Mouse (Mus musculus) left cerebral cortex, postnatal 36 days (tissue): ENCODE results near the gene Man1c1. TPM values are rescaled to one million over a fixed set of nuclear protein-coding genes. Genes with fewer than 3 reads are reported as not detected.

Source experiments
- DNase-seq, 2 experiments: peaks; one replicate each; pipeline ENCODE4 v3.0.0; 2021 to 2022; ENCODE audit warnings: low spot score in 2 of 2, mixed read lengths in 1 of 2
- intact Hi-C: fragments of 180-260 bp; cut with DNase I; formaldehyde crosslinking; loops from one replicate; pipeline ENCODE4 v1.15.1; 2025
- total RNA-seq, 2 experiments: library from RNA; stranded (reverse); gene quantifications; 2 replicates each; pipeline ENCODE4 v1.2.3; 2021

The Man1c1 gene
- total RNA-seq, 2 experiments from 2014 or later = 37.8 to 42.0 TPM

DNA sequence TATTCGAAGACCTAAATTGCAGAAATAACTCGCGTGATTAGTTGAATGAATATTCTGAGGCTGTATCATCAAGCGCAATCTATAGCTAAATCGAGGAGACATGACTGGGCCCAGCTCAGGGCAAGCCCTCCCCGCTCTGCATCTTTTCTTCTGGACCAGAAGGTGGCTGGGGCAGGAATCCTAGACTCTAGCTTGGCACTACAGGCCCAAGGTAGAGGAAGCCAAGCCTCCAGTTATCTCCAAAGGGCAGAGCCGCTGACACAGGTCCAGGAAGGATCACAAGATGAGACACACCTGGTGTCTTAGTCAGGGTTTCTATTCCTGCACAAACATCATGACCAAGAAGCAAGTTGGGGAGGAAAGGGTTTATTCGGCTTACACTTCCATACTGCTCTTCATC, 83.8 kb downstream of the Man1c1 start:
- DNase-seq = no peak
- intact Hi-C loops = no loop called here

- intact Hi-C loops = no loop called here
These were observed 84.6 kb downstream of the Man1c1 start for GRCm38 (mm10) chr4:134619489-134619870.

GRCm38 (mm10) chr4:134618810-134619488, 85.1 kb downstream of the Man1c1 start:
- no peak for DNase-seq
- intact Hi-C loops = no loop called here

More at GRCm38 (mm10) chr4:134619489-134619870, 84.6 kb downstream of the Man1c1 start:
- no peak for DNase-seq

DNA sequence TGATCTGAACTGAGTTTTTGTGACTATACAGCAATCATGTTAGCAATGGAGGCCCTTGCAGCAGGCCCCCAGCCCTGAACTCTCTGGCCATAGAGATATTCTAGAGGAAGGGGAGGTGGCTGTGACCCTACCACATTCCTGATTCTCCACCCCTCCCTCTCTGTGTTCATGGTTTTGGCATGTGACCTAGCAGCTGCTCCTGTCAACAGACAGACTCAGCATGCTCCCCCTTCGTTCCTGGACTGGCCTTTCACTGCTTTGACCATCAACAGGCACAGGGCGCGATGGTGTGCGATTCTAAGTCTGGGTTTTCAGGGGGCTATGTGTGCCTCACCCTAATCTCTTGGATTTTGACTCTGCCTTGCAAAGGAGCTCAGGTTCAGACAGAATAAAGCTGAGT, 86.3 kb downstream of the Man1c1 start:
- DNase-seq = no peak
- intact Hi-C loops = no loop called here

DNA sequence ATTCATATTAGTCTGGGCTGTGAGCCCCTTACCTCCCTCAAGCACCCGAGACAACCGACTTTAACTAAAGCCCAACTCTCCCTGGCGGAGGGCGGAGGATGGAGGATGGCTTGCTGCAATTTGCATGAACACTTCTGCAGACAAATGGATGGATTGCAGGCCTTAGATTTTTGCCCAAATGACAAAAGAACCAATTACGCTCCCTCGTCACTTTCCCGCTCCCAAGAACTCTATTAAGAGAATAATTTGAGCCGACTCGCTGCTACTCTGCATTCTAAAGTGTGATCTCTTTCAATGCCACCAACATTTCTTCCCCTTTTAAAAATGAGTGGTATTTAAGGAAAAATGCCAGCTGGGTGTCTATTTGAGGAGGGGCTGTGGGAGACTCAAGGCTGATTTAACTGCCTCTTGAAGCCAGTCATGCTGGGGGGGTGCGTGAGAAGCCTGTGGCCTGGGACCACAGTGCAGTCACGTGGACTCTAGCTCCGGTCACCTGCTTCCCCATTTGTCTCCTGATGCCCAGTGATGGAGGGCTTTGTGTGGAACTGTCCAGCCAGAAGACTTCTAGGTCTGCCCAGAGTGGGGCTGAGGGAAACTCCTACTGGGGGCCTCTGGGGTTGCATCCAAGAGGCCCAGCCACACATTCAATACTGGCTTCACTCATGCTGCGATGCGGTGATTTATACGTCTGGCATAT, 88.0 kb downstream of the Man1c1 start:
- no peak for DNase-seq
- intact Hi-C loops = no loop called here

- intact Hi-C loops = no loop called here
- DNase-seq = no peak
These were observed 91.9 kb downstream of the Man1c1 start for GRCm38 (mm10) chr4:134612070-134612667.

DNA sequence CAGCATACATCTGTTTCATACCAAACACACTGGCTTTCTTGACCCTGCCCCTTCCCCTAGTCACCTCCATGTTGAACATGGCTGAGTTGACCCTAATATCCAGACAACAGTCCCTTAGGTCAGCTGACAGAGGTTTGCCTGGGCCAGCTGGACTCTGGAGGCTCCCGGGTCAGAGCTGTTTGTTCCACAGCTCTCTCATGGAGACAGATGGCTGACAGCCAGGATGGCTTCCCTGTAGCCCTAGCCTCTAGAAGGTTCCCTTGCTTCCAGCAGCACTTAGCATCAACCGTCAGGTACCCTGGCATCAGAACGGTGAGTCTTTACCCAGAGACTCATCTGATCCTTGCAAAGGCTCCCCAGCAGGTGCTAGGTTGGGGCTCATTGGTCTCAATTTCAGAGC, 93.5 kb downstream of the Man1c1 start:
- no peak for DNase-seq
- intact Hi-C loops = no loop called here

- intact Hi-C loops = loop anchor here (10.0 kb wide), 1 partner anchor 1183 kb away; no protein-coding TSS in a partner anchor
- DNase-seq = no peak
These were observed 96.4 kb downstream of the Man1c1 start for GRCm38 (mm10) chr4:134607679-134608078.

GRCm38 (mm10) chr4:134606054-134606453, 98.0 kb downstream of the Man1c1 start:
- intact Hi-C loops = loop anchor here (10.0 kb wide), 1 partner anchor 1181 kb away; no protein-coding TSS in a partner anchor
- DNase-seq = no peak

- intact Hi-C loops = loop anchor here (10.0 kb wide), 1 partner anchor 1180 kb away; no protein-coding TSS in a partner anchor
- DNase-seq = no peak
These were observed 99.6 kb downstream of the Man1c1 start for GRCm38 (mm10) chr4:134604472-134604871.

GRCm38 (mm10) chr4:134603553-134603952, 100.5 kb downstream of the Man1c1 start:
- intact Hi-C loops = loop anchor here (10.0 kb wide), 1 partner anchor 1179 kb away; no protein-coding TSS in a partner anchor

GRCm38 (mm10) chr4:134602610-134603009, 101.5 kb downstream of the Man1c1 start:
- no peak for DNase-seq
- intact Hi-C loops = loop anchor here (10.0 kb wide), 1 partner anchor 1178 kb away; no protein-coding TSS in a partner anchor

More at GRCm38 (mm10) chr4:134603553-134603952, 100.5 kb downstream of the Man1c1 start:
- no peak for DNase-seq

- no peak for DNase-seq
- intact Hi-C loops = loop anchor here (10.0 kb wide), 1 partner anchor 1177 kb away; no protein-coding TSS in a partner anchor
These were observed 102.1 kb downstream of the Man1c1 start for GRCm38 (mm10) chr4:134601981-134602380.

DNA sequence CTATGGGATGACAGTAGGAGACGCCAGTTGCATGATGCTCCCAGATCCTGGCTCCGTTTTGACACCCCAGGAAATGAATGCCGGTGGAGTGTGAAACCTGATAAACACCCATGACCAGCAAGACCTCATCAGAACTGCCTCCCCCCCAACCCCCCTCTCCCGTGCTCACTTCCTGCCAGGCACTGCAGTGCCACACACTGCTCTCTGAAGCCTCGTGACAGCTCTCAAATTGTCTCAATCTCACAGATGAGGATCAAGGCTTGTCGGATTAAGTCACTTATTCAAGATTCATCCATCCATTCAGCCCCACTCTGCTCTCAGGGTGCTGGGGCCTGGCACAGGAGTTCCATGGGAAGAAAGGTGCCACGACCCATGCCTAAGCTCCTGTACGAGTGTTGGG, 102.7 kb downstream of the Man1c1 start:
- intact Hi-C loops = loop anchor here (10.0 kb wide), 1 partner anchor 1177 kb away; no protein-coding TSS in a partner anchor
- no peak for DNase-seq

GRCm38 (mm10) chr4:134600777-134601176, 103.3 kb downstream of the Man1c1 start:
- no peak for DNase-seq
- intact Hi-C loops = loop anchor here (10.0 kb wide), 1 partner anchor 1176 kb away; no protein-coding TSS in a partner anchor

GRCm38 (mm10) chr4:134600060-134600459, 104.0 kb downstream of the Man1c1 start:
- intact Hi-C loops = loop anchor here (10.0 kb wide), 1 partner anchor 1175 kb away; no protein-coding TSS in a partner anchor
- DNase-seq = no peak

GRCm38 (mm10) chr4:134596816-134597692, 107.0 kb downstream of the Man1c1 start:
- no peak for DNase-seq
- intact Hi-C loops = no loop called here

GRCm38 (mm10) chr4:134594731-134595439, 109.2 kb downstream of the Man1c1 start:
- intact Hi-C loops = no loop called here

DNA sequence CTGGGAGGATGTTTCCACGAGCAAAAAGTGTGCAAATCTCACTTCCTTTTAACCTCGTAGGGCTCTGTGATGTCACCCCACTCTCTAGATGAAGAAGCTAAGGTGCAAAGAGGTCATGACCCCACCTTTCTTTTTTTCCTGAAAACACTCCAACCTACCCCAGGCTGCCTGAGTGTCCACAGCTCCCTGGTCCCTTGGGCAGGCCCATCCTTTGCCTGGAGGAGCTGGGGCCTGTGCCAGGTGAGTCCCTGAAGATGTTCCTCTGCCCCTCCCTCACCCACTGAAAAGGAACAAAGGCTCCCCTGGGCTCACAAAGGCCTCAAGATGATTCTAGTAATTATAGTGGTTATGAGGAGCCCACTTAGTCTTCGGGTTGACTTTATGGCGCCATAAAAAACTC, 111.6 kb downstream of the Man1c1 start:
- intact Hi-C loops = no loop called here
- no peak for DNase-seq

More at GRCm38 (mm10) chr4:134594731-134595439, 109.2 kb downstream of the Man1c1 start:
- DNase-seq = no peak
